Mouse (Mus musculus): ENCODE results near the gene Pdk1.

Pdk1 gene

DNA sequence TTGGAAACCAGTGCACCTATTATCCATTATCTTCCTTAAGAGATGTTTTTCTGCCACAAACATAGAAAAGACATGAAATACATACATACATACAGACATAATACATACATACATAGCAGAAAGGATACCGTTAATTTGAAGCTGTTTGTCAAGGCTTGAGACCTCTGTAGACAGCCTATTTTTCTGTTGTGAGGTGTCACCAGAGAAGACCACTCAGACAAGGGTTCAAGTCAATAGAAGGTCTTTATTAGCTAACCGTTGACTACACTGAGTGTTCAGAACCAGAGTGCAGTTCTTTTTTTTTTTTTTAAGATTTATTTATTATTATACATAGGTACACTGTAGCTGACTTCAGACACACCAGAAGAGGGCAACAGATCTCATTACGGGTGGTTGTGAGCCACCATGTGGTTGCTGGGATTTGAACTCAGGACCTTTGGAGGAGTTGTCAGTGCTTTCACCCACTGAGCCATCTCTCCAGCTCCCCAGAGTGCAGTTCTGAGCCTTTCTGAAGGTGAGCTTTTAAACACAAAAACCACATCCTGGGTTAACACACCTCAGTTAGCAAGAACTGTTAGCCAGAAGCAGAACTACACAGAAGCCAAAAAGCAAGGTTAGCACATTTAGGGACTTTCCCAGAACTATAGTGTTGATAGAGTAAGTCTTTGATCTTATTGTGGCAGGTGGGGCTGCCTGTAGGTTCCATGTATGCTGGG lies 68.1 kb downstream of the Pdk1 start:
- DNase-seq: no peak

DNA sequence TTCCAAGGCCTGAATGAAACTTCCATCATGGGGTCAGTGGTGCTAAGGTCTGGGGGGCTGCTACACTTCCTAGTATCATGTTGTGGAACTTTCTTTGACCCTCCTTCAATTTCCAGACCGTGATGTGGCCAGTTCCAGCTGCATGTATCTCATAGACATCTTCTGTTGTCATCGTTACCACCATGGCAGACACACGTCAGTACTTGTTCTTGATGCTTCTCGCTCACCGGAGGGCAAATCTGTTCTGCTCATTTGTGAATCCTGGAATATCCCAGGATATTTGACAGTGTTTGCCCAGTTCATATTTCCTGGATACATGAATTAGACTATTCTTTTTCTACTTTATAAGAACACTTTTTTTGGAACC lies 68.7 kb downstream of the Pdk1 start:
- no peak for DNase-seq

DNA sequence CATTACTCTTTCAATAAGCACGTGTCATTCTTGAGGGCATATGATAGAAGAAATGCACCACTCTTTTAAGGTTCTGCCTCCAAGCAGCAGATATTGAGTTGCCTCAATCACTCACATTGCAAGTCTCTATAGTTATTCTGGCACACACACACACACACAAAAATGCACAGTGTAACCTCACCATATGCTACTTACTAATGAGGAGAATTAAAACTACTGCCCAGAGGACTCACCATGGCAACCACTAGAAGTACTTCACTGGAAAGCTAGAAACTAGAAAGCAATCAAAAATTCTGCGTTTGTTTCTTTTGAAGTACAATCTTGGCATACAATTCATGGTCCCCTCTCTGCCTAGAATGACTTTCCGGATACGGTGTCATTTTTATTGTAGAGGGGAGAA lies 78.2 kb downstream of the Pdk1 start:
- DNase-seq: no peak

Measured in kidney, postnatal 25 days (tissue).